Mouse (Mus musculus) heart, adult 2 months (tissue): Measurements from ENCODE around the gene Clstn3. TPM values are rescaled to one million over a fixed set of nuclear protein-coding genes. Genes with fewer than 3 reads are reported as not detected.
"Not testable (repeated sequence)": the region's sequence is repeated elsewhere in the genome, so short reads cannot be mapped to it uniquely, and the experiment has no call there.

Experiments
- DNase-seq, 2 experiments: peaks; one replicate each; pipeline ENCODE4 v3.0.0; 2021
- H3K27ac ChIP-seq: fragments of 200-600 bp; 2 replicates; pipeline ENCODE4 v1.8.1; 2022
- H3K27me3 ChIP-seq: fragments of 200-500 bp; 2 replicates; pipeline ENCODE4 v1.6.1; 2012; ENCODE audit warnings: mild to moderate bottlenecking, low read length, inconsistent platforms, mixed read lengths; ENCODE audit not compliant: control insufficient read depth, insufficient read depth
- H3K36me3 ChIP-seq: fragments of 200-500 bp; 2 replicates; pipeline ENCODE4 v1.6.1; 2012; ENCODE audit warnings: low read length, inconsistent platforms; ENCODE audit not compliant: control insufficient read depth, insufficient read depth
- H3K4me1 ChIP-seq: fragments of 200-500 bp; 2 replicates; pipeline ENCODE4 v1.6.1; 2011; ENCODE audit warnings: low read length; ENCODE audit not compliant: control insufficient read depth, insufficient read depth
- H3K4me3 ChIP-seq: fragments of 200-600 bp; 2 replicates; pipeline ENCODE4 v1.8.1; 2022
- H3K79me2 ChIP-seq: fragments of 200-500 bp; replicated peaks from 2 replicates; pipeline ENCODE4 v1.6.1; 2012; ENCODE audit warnings: mild to moderate bottlenecking, inconsistent platforms, low read length, moderate library complexity, mixed read lengths; ENCODE audit not compliant: control insufficient read depth, insufficient read depth
- H3K9ac ChIP-seq: fragments of 200-500 bp; 2 replicates; pipeline ENCODE4 v1.6.1; 2012; ENCODE audit warnings: low read depth, mild to moderate bottlenecking, control low read depth, inconsistent platforms, low read length, mixed read lengths
- CTCF ChIP-seq: fragments of 200-600 bp; IDR thresholded peaks from 2 replicates; pipeline ENCODE4 v1.8.1; 2022; ENCODE audit warnings: antibody characterized with exemption, mild to moderate bottlenecking, moderate library complexity
- EP300 ChIP-seq: fragments of 200-500 bp; IDR thresholded peaks from 2 replicates; pipeline ENCODE4 v1.6.1; 2011; ENCODE audit warnings: low read depth, low read length, control low read depth; ENCODE audit not compliant: insufficient read depth
- POLR2A ChIP-seq: fragments of 200-500 bp; IDR thresholded peaks from 2 replicates; pipeline ENCODE4 v1.6.1; 2011; ENCODE audit warnings: mild to moderate bottlenecking, low read depth, low read length, control low read depth; ENCODE audit not compliant: insufficient read depth
- WGBS: fragments of 180-500 bp; shearing (Covaris S2); methylation state at CpG from one replicate; pipeline ENCODE4 v1.1.7; 2018; 5-methylcytosine and 5-hydroxymethylcytosine counted together
- intact Hi-C: fragments of 180-260 bp; cut with DNase I; formaldehyde crosslinking; loops from one replicate; pipeline ENCODE4 v1.15.1; 2025
- polyA plus RNA-seq: library from polyadenylated mRNA; depleted of rRNA; stranded (reverse); fragments of >200 nt; gene quantifications from 2 replicates; pipeline ENCODE4 v1.2.3, GENCODE M21; 2012; rRNA removed
- total RNA-seq, 2 experiments: library from RNA; stranded (reverse); gene quantifications; 2 replicates each; pipeline ENCODE4 v1.2.3; 2021

Gene Clstn3
- total and polyA plus RNA-seq, 3 experiments = 1.4 to 11.8 (median 1.9) TPM

DNA sequence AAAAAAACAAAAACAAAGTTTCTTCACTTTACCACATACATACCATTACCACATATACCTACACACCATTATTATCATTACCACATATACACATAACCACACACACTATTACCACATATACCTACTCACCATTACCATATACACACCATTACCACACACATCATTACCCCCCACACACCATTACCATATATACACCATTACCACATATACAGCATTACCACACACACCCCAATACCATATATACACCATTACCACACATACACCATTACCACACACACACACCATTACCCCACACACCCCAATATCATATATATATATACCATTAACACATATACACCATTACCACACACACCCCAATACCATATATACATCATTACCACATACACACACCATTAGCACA is 57.4 kb downstream of the Clstn3 start:
- H3K4me1 ChIP-seq = no peaks in the 10 kb centered on the region
- no peak for DNase-seq
- H3K27me3 ChIP-seq = no peaks in the 10 kb centered on the region
- H3K79me2 ChIP-seq = no peaks in the 10 kb centered on the region
- no peak overlapping the region for H3K4me3 ChIP-seq
- intact Hi-C loops = no loop called here
- H3K9ac ChIP-seq = no peak overlapping the region
- H3K36me3 ChIP-seq = peaks cover 3% of the 10 kb centered on the region; the same call in 1 of the 2 replicates
- no peak overlapping the region for H3K27ac ChIP-seq
- TF ChIP-seq POLR2A = no peak
- no peak for TF ChIP-seq CTCF
- no peak for TF ChIP-seq EP300

DNA sequence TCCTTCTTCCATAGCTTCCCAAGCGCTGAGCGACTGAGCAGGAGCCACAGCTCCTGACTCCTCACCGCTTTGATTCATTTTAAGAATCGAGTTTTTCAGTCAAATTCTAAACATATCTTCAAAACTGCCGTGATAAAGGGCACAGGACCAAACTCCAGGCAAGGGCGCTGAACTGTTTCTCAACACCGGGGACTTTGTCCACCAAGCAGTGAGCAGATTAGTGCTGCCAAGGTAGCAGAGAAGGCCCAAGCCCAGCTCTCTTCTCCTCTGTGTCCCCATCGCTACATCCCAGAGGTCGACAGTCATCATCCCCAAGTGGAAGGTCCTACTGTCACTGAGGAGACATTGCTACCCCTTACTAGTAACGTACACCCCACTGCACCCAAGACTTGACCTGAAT is 58.3 kb downstream of the Clstn3 start:
- TF ChIP-seq POLR2A (no peak), CTCF (no peak), EP300 (no peak)
- H3K9ac ChIP-seq = no peak overlapping the region
- WGBS = 91% methylated on average over 10 of the region's 10 CpGs
- DNase-seq = no peak
- H3K79me2 ChIP-seq = no peaks in the 10 kb centered on the region
- no peak overlapping the region for H3K27ac ChIP-seq
- H3K27me3 ChIP-seq = no peaks in the 10 kb centered on the region
- H3K4me3 ChIP-seq = no peak overlapping the region
- H3K36me3 ChIP-seq = peaks cover 3% of the 10 kb centered on the region; the same call in 1 of the 2 replicates
- H3K4me1 ChIP-seq = no peaks in the 10 kb centered on the region
- intact Hi-C loops = no loop called here

DNA sequence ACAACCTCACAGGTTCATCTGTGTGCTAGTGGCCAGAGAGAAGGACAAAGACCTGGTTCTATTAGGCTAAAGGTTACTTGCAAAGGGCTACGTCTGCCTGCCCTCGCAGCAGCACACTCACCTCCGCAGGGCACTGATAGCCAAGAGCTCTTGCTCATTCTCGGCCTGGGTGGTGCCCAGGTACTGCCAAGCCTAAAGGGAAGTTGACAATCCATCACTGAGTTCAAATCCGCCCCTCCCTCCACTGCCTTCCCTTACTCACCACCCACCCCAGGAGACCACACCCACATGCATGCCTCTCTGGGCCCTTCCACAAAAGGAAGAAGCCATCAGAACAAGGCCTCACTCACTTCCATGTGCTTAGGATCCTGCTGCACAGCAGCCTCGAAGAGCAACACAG is 64.9 kb downstream of the Clstn3 start:
- Histone ChIP-seq H3K9ac (no peak overlapping the region), H3K79me2 (no peaks in the 10 kb centered on the region), H3K27me3 (no peaks in the 10 kb centered on the region), H3K4me1 (no peaks in the 10 kb centered on the region), H3K4me3 (no peak overlapping the region), H3K36me3 (no peaks in the 10 kb centered on the region), H3K27ac (no peak overlapping the region)
- 91% methylated on average over 6 of the region's 6 CpGs for WGBS
- TF ChIP-seq EP300 (no peak), POLR2A (no peak), CTCF (no peak)
- no peak for DNase-seq
- intact Hi-C loops = no loop called here

DNA sequence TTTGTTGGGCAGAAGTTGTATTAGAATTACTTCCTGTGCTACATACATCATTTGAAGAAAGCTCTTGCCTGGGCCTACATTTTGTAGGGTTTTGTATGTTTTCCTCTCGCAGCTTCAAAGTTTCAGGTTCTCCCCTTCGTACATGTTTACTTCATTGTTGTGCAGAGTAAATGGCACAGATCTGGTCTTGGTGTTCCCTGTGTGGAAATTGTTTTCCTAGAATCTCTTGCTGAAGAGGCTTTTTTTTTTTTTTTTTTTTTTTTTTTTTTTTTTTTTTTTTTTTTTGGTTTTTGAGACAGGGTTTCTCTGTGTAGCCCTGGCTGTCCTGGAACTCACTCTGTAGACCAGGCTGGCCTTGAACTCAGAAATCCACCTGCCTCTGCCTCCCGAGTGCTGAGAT is 69.6 kb downstream of the Clstn3 start:
- not testable (repeated sequence) for H3K27me3 ChIP-seq, H3K4me1 ChIP-seq, DNase-seq

More for the DNA sequence above, 69.6 kb downstream of the Clstn3 start:
- H3K4me3 ChIP-seq, H3K79me2 ChIP-seq, H3K36me3 ChIP-seq, H3K27ac ChIP-seq, H3K9ac ChIP-seq, intact Hi-C loops: not testable (repeated sequence)
- WGBS = 97% methylated on average over 3 of the region's 3 CpGs

Other genes with a start within 250 kb of the Clstn3 start
- gene Vmn2r27, start 232.9 kb downstream of the Clstn3 start, total RNA-seq = not detected
- not detected in 2 replicates for gene Vmn2r27, start 232.9 kb downstream of the Clstn3 start, polyA plus RNA-seq
- gene Cd163, start 160.1 kb downstream of the Clstn3 start, total RNA-seq = 10 to 100 TPM; 15.7 to 16.3 TPM
- gene Cd163, start 160.1 kb downstream of the Clstn3 start, polyA plus RNA-seq = 2.7 and 4.3 TPM in 2 replicates
- 10 to 100 TPM; 21.9 to 25.7 TPM for gene Pex5, start 49.7 kb downstream of the Clstn3 start, total RNA-seq
- gene Pex5, start 49.7 kb downstream of the Clstn3 start, polyA plus RNA-seq = 20.8 and 30.1 TPM in 2 replicates
- 1 to 10 TPM; 1.1 to 1.2 TPM for gene C1rl, start 28.3 kb upstream of the Clstn3 start, total RNA-seq
- gene C1rl, start 28.3 kb upstream of the Clstn3 start, polyA plus RNA-seq = 1.3 and 1.5 TPM in 2 replicates
- 10 to 100 TPM; 10.4 to 12.2 TPM for gene C1ra, start 47.6 kb upstream of the Clstn3 start, total RNA-seq
- 17.3 and 19.5 TPM in 2 replicates for gene C1ra, start 47.6 kb upstream of the Clstn3 start, polyA plus RNA-seq
- gene C1s1, start 77.6 kb upstream of the Clstn3 start, total RNA-seq = 10 to 100 TPM; 23.0 to 25.1 TPM
- gene C1s1, start 77.6 kb upstream of the Clstn3 start, polyA plus RNA-seq = 31.0 and 39.0 TPM in 2 replicates
- 1 to 10 TPM; 1.2 to 1.8 TPM for gene C1rb, start 105.5 kb upstream of the Clstn3 start, total RNA-seq
- gene C1rb, start 105.5 kb upstream of the Clstn3 start, polyA plus RNA-seq = not detected in 2 replicates
- under 1 TPM; 0.26 to 0.48 TPM for gene C1s2, start 171.3 kb upstream of the Clstn3 start, total RNA-seq
- gene C1s2, start 171.3 kb upstream of the Clstn3 start, polyA plus RNA-seq = not detected in 2 replicates
- gene Lpcat3, start 198.2 kb upstream of the Clstn3 start, total RNA-seq = 10 to 100 TPM; 34.9 to 40.5 TPM
- gene Lpcat3, start 198.2 kb upstream of the Clstn3 start, polyA plus RNA-seq = 73.4 and 116 TPM in 2 replicates
- gene Emg1, start 247.4 kb upstream of the Clstn3 start, total RNA-seq = 10 to 100 TPM; 71.4 to 78.8 TPM
- 51.8 and 79.0 TPM in 2 replicates for gene Emg1, start 247.4 kb upstream of the Clstn3 start, polyA plus RNA-seq
- 100 to 1,000 TPM; 260 to 292 TPM for gene Phb2, start 247.5 kb upstream of the Clstn3 start, total RNA-seq
- gene Phb2, start 247.5 kb upstream of the Clstn3 start, polyA plus RNA-seq = 184 and 200 TPM in 2 replicates